13 mouse cellular contexts compared by ENCODE assay signal in genomic region chr6:84429247-84429646, GRCm38 (mm10).
DNase-seq lines count a peak whose midpoint lies in the region; ATAC-seq and TF ChIP-seq lines count a peak whose summit lies in the region.
"Had no signal": no experiment of that assay in that cellular context is flagged by ENCODE, and none has a peak within 500 bp of the region (broad histone marks: within the 10 kb centered on the region; RNA-seq: fewer than 3 reads in every experiment).

No protein-coding gene starts in this region.

- no peak overlapping the region for H3K4me3 ChIP-seq in heart, embryonic 11.5 days (ENCODE audit: low read depth, low read length)
- H3K4me3 ChIP-seq in gastrocnemius, adult 2 months = no peak overlapping the region
- no peak overlapping the region for H3K4me3 ChIP-seq in stomach, postnatal 0 days (ENCODE audit: low read depth, low read length)
- H3K4me3 ChIP-seq: hindbrain, embryonic 15.5 days had no signal

- DNase-seq in heart, adult 18-20 months = peak; percentile 43 to 68
- DNase-seq in gastrocnemius, adult 2 months = peak; percentile 66
- peak; percentile 74 to 83 for DNase-seq in left cerebral cortex, adult 18-20 months (ENCODE audit: low spot score in 2 of 2)
- DNase-seq in right cerebral cortex, postnatal 36 days (ENCODE audit: low spot score in 2 of 2) = peak; percentile 67 to 84
- no peak for DNase-seq in natural killer cell, adult 2 months (ENCODE audit: low spot score in 2 of 2)
- no peak for DNase-seq in adrenal gland, adult 2 months
- no peak for DNase-seq in stomach, postnatal 0 days (ENCODE audit: low spot score)
- DNase-seq: lung, postnatal 10 days; retina, postnatal 1 day; thymus, adult 18-20 months had no signal

- no peak for TF ChIP-seq CTCF in gastrocnemius, adult 2 months (IDR thresholded peaks at IDR 0.05)
- no peak for TF ChIP-seq CTCF in stomach, postnatal 0 days (IDR thresholded peaks at IDR 0.05; ENCODE audit: low read depth)

- peaks cover 49% of the 10 kb centered on the region for H3K27me3 ChIP-seq in heart, embryonic 11.5 days (ENCODE audit: control insufficient read depth, insufficient read depth, low read length)
- H3K27me3 ChIP-seq in stomach, postnatal 0 days (ENCODE audit: control insufficient read depth, insufficient read depth, low read length) = no peaks in the 10 kb centered on the region
- H3K27me3 ChIP-seq: hindbrain, embryonic 15.5 days had no signal

- intact Hi-C loops in gastrocnemius, adult 2 months (cut with DNase I) = no loop called here

- H3K9ac ChIP-seq in heart, embryonic 11.5 days (ENCODE audit: low read depth, low read length) = no peak overlapping the region
- H3K9ac ChIP-seq in stomach, postnatal 0 days (ENCODE audit: low read length) = no peak overlapping the region
- H3K9ac ChIP-seq: hindbrain, embryonic 15.5 days had no signal

- H3K36me3 ChIP-seq in heart, embryonic 11.5 days (ENCODE audit: control insufficient read depth, insufficient read depth, low read length) = no peaks in the 10 kb centered on the region
- no peaks in the 10 kb centered on the region for H3K36me3 ChIP-seq in stomach, postnatal 0 days (ENCODE audit: control insufficient read depth, insufficient read depth, low read length)
- H3K36me3 ChIP-seq: hindbrain, embryonic 15.5 days had no signal

- no peak overlapping the region for H3K27ac ChIP-seq in heart, embryonic 11.5 days (ENCODE audit: low read depth, low read length)
- no peak overlapping the region for H3K27ac ChIP-seq in gastrocnemius, adult 2 months
- no peak overlapping the region for H3K27ac ChIP-seq in stomach, postnatal 0 days (replicated peaks)
- H3K27ac ChIP-seq: hindbrain, embryonic 15.5 days; kidney, postnatal 0 days had no signal

- peaks cover 10% of the 10 kb centered on the region; the same call in 1 of the 2 replicates for H3K4me1 ChIP-seq in heart, embryonic 11.5 days (ENCODE audit: control insufficient read depth, insufficient read depth, low read length)
- no peaks in the 10 kb centered on the region for H3K4me1 ChIP-seq in stomach, postnatal 0 days (replicated peaks; ENCODE audit: control insufficient read depth, insufficient read depth)
- H3K4me1 ChIP-seq: hindbrain, embryonic 15.5 days had no signal

- no peak for TF ChIP-seq EP300 in stomach, postnatal 0 days (optimal IDR thresholded peaks at IDR 0.05)

- no peaks in the 10 kb centered on the region for H3K9me3 ChIP-seq in heart, embryonic 11.5 days (replicated peaks; ENCODE audit: control insufficient read depth, low read length)
- no peaks in the 10 kb centered on the region for H3K9me3 ChIP-seq in stomach, postnatal 0 days (ENCODE audit: control insufficient read depth, low read length)
- H3K9me3 ChIP-seq: hindbrain, embryonic 15.5 days had no signal

- WGBS in heart, embryonic 11.5 days (ENCODE audit: insufficient replicate concordance) = 78% methylated on average over 8 of the region's 8 CpGs
- 65% methylated on average over 8 of the region's 8 CpGs for WGBS in stomach, postnatal 0 days

- no peak for ATAC-seq in heart, embryonic 11.5 days (replicated peaks; ENCODE audit: insufficient number of reproducible peaks, low FRiP score, low TSS enrichment)
- no peak for ATAC-seq in stomach, postnatal 0 days (ENCODE audit: low FRiP score, low TSS enrichment)

- H3K4me2 ChIP-seq in heart, embryonic 11.5 days = no peak overlapping the region
- no peak overlapping the region for H3K4me2 ChIP-seq in stomach, postnatal 0 days (replicated peaks; ENCODE audit: low read depth)
- H3K4me2 ChIP-seq: hindbrain, embryonic 15.5 days had no signal

Comparison
In these comparisons a context has a peak if more than half of its experiments do, and no peak if none do; other contexts are left out.
1. DNase-seq: peak in heart, adult 18-20 months (2 of 2), gastrocnemius, adult 2 months (single experiment), left cerebral cortex, adult 18-20 months (2 of 2) and right cerebral cortex, postnatal 36 days (2 of 2); none in natural killer cell, adult 2 months (0 of 2), adrenal gland, adult 2 months (single experiment) and stomach, postnatal 0 days (single experiment).